Mouse (Mus musculus): ENCODE results near the gene Flna. TPM values are rescaled to one million over a fixed set of nuclear protein-coding genes. Genes with fewer than 3 reads are reported as not detected.

The Flna gene
- polyA plus RNA-seq (2014; fragmentation: Illumina TruSeq; extraction: RNeasy Lipid Tissue Mini Kit (QIAGEN cat#74804)), result 89.3 TPM

GRCm38 (mm10) chrX:74249615-74250014, at the start of gene Flna:
Gene Flna, minus strand, starts transcription at chrX:74249820.

GRCm38 (mm10) chrX:74296538-74297448, 47.2 kb upstream of the Flna start, which contains the start of gene Atp6ap1:
Gene Atp6ap1, plus strand, starts transcription at chrX:74297097.

GRCm38 (mm10) chrX:74281732-74282394, 32.2 kb upstream of the Flna start, which contains the start of the genes Taz and Dnase1l1:
Gene Taz, plus strand, starts transcription at chrX:74281912.
Gene Dnase1l1, minus strand, starts transcription at chrX:74282337.

GRCm38 (mm10) chrX:74270062-74270901, 20.7 kb upstream of the Flna start, which contains the start of gene Rpl10:
Gene Rpl10, plus strand, starts transcription at chrX:74270812.

GRCm38 (mm10) chrX:74254153-74254887, 4.7 kb upstream of the Flna start, which contains the start of gene Emd:
Gene Emd, plus strand, starts transcription at chrX:74254687.

DNA sequence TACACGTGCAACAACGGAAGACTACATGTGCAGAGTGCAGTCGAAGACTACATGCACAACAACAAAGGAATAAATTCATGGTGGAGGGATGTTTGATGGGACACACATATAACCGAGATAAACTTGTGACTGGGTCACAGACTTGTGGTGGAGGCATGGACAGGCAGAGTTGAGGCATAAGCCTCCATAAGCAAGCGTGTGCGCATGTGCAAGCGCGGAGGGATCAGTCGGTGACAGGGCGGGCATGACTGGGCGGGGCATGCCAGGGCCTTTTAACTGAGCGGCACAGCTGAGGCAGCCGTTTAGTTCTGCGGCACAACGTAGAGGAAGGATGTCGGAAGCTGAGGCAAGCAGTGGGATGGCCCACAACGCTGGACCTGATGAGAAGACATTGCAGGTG, 72.7 kb downstream of the Flna start, which contains the start of gene Tktl1:
Gene Tktl1, plus strand, starts transcription at position 301 of the 400 bp plus-strand sequence.

Other genes starting within 250 kb of the Flna start
- gene Irak1, start 225.9 kb downstream of the Flna start, polyA plus RNA-seq (2014; fragmentation: Illumina TruSeq; extraction: RNeasy Lipid Tissue Mini Kit (QIAGEN cat#74804)), result 50.0 TPM
- gene Opn1mw, start 122.4 kb downstream of the Flna start, polyA plus RNA-seq (2014; fragmentation: Illumina TruSeq; extraction: RNeasy Lipid Tissue Mini Kit (QIAGEN cat#74804)), result not detected
- 39.6 TPM for gene Mecp2, start 114.5 kb downstream of the Flna start, polyA plus RNA-seq (2014; fragmentation: Illumina TruSeq; extraction: RNeasy Lipid Tissue Mini Kit (QIAGEN cat#74804))
- gene Tex28, start 82.0 kb downstream of the Flna start, polyA plus RNA-seq (2014; fragmentation: Illumina TruSeq; extraction: RNeasy Lipid Tissue Mini Kit (QIAGEN cat#74804)), result not detected
- 0.17 TPM for gene Tktl1, start 72.6 kb downstream of the Flna start, polyA plus RNA-seq (2014; fragmentation: Illumina TruSeq; extraction: RNeasy Lipid Tissue Mini Kit (QIAGEN cat#74804))
- 140 TPM for gene Emd, start 4.9 kb upstream of the Flna start, polyA plus RNA-seq (2014; fragmentation: Illumina TruSeq; extraction: RNeasy Lipid Tissue Mini Kit (QIAGEN cat#74804))
- 1,805 TPM for gene Rpl10, start 21.0 kb upstream of the Flna start, polyA plus RNA-seq (2014; fragmentation: Illumina TruSeq; extraction: RNeasy Lipid Tissue Mini Kit (QIAGEN cat#74804))
- 21.2 TPM for gene Taz, start 32.1 kb upstream of the Flna start, polyA plus RNA-seq (2014; fragmentation: Illumina TruSeq; extraction: RNeasy Lipid Tissue Mini Kit (QIAGEN cat#74804))
- gene Dnase1l1, start 32.5 kb upstream of the Flna start, polyA plus RNA-seq (2014; fragmentation: Illumina TruSeq; extraction: RNeasy Lipid Tissue Mini Kit (QIAGEN cat#74804)), result 14.7 TPM
- gene Atp6ap1, start 47.3 kb upstream of the Flna start, polyA plus RNA-seq (2014; fragmentation: Illumina TruSeq; extraction: RNeasy Lipid Tissue Mini Kit (QIAGEN cat#74804)), result 172 TPM
- 102 TPM for gene Gdi1, start 55.2 kb upstream of the Flna start, polyA plus RNA-seq (2014; fragmentation: Illumina TruSeq; extraction: RNeasy Lipid Tissue Mini Kit (QIAGEN cat#74804))
- gene Fam50a, start 63.2 kb upstream of the Flna start, polyA plus RNA-seq (2014; fragmentation: Illumina TruSeq; extraction: RNeasy Lipid Tissue Mini Kit (QIAGEN cat#74804)), result 17.0 TPM
- gene Plxna3, start 79.2 kb upstream of the Flna start, polyA plus RNA-seq (2014; fragmentation: Illumina TruSeq; extraction: RNeasy Lipid Tissue Mini Kit (QIAGEN cat#74804)), result 1.8 TPM
- 13.9 TPM for gene Lage3, start 103.8 kb upstream of the Flna start, polyA plus RNA-seq (2014; fragmentation: Illumina TruSeq; extraction: RNeasy Lipid Tissue Mini Kit (QIAGEN cat#74804))
- gene Ubl4a, start 123.4 kb upstream of the Flna start, polyA plus RNA-seq (2014; fragmentation: Illumina TruSeq; extraction: RNeasy Lipid Tissue Mini Kit (QIAGEN cat#74804)), result 44.0 TPM
- 11.3 TPM for gene Slc10a3, start 123.5 kb upstream of the Flna start, polyA plus RNA-seq (2014; fragmentation: Illumina TruSeq; extraction: RNeasy Lipid Tissue Mini Kit (QIAGEN cat#74804))
- gene Fam3a, start 143.5 kb upstream of the Flna start, polyA plus RNA-seq (2014; fragmentation: Illumina TruSeq; extraction: RNeasy Lipid Tissue Mini Kit (QIAGEN cat#74804)), result 9.9 TPM
- 40.7 TPM for gene Ikbkg, start 143.5 kb upstream of the Flna start, polyA plus RNA-seq (2014; fragmentation: Illumina TruSeq; extraction: RNeasy Lipid Tissue Mini Kit (QIAGEN cat#74804))
- gene G6pdx, start 179.4 kb upstream of the Flna start, polyA plus RNA-seq (2014; fragmentation: Illumina TruSeq; extraction: RNeasy Lipid Tissue Mini Kit (QIAGEN cat#74804)), result 19.3 TPM
- not detected for gene Gm6880, start 231.6 kb upstream of the Flna start, polyA plus RNA-seq (2014; fragmentation: Illumina TruSeq; extraction: RNeasy Lipid Tissue Mini Kit (QIAGEN cat#74804))

All from ovary, adult 10 weeks (tissue).